Mouse (Mus musculus) E14TG2a.4 (cell line): ENCODE measurements around the gene Cpa5.

Experiments
- CTCF ChIP-seq: conservative IDR thresholded peaks from 2 replicates; pipeline ENCODE4 v1.5.1; 2014; ENCODE audit warnings: low read length
- POU5F1 ChIP-seq: IDR thresholded peaks from 2 replicates; pipeline ENCODE4 v1.6.1; 2014; ENCODE audit warnings: low read length, borderline replicate concordance

- TF ChIP-seq CTCF (no peak), POU5F1 (no peak)
Measured at GRCm38 (mm10) chr6:30573380-30573779, 37.4 kb upstream of the Cpa5 start.
